Mouse (Mus musculus) spleen, postnatal 14 days (tissue): Measurements from ENCODE around the gene Smtn.

ENCODE experiments used
- DNase-seq, 2 experiments: peaks; one replicate each; pipeline ENCODE4 v3.0.0; 2021 to 2022; ENCODE audit warnings: low spot score in 2 of 2

Smtn gene

DNA sequence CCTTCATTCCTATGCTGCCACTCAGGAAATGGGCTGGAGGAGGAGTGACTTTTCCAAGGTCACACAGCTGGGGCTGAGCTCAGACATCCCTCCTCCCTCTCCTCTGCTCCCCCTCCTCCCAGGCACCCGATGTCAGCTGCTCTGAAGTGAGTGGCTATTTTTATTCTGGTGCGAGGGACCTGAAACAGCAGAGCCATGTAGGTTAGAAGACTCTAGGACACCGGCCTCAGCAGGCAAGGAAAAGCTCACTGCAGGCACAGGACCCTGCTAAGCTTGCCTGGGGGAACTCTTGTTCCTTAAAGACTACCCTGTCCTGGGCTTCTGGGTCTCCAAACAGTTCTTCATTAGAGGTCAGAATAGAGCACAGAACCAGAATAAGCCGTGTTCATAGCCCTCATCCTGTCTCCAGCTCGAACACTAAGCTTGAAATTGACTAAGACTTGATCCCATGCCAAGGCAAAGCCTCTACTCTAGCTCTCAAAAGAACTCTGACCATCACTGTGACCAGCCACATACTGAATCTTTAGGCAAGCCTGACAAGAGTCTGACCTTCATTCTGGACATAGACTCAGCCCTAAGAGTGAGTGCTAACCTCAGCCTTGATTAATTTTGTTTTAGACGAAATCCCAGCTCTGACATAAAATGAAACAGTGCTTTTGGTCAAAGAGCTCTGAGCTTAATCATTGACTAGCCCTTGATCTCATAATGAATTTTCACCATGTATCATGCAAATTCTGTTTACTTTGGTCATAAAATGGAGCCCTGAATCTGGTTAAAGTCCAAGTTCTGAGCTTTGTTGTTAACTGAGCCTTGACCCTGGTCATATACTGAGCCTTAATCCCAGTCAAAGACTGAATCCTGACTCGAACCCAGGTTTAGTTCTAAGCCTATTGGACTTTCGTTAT is 31.0 kb downstream of the Smtn start:
- no peak for DNase-seq

DNA sequence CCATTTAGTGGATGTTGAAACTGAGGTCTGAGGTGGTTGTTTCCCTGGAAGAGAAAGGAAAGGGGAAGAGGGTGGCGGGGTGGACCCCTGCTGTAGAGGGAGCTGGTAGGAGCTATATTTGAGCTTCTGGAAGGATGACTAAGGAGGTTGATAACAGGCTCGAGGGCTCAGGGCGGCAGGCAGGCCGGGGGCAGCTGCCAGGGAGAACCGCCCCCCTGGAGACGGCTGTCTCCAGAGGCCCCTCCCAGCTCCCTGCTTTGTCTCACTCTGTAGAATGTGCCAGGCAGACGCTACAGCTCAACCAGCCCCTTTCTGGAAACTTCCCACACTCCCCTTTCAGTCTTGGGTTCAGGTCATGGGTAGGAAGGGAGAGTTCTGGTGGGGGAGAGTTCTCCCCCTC is 32.2 kb downstream of the Smtn start:
- no peak for DNase-seq

DNA sequence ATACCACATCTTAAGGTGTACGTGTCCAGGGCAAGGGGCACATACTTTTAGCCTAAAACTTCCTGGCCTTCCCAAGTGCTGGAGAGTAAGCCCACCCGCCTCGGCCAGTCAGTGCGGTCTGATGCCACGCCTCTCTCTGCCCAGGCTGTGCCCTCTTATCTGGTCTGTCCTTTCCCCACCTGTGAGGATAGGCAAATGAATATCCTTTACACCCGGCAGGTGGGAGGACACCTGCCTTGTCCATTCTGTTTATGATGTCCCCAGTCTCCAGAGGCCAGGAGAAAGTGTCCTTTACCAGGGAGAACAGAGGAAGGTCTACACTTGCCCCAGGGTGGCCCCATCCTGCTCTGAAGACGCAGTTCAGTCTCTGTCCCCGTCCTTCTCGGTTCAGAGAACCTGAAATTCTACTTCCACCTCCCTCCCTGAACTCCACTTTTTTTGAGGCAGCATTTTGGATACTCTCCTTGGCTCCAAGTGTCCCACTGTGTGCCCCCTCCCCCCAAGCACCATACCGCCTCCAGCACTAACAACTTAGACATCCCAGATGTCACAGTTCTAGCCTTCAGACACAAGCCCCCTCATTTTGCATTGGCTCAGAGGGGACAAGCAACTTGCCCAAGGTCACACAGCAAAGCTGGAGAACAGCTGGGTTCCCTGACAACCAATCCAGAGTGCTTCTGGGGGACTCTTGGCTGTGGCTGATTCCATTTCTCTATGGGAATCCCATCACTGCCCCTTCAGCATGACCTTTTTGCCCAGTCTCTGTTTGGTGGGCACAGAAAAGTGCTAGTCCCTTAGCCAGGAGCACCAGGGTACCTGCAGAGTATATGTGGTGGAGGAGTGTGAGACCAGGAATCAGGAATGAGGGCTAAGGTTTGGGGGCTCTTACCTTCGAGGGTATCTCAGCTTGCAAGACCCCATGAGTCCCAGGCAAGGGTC is 36.4 kb downstream of the Smtn start:
- no peak for DNase-seq

DNA sequence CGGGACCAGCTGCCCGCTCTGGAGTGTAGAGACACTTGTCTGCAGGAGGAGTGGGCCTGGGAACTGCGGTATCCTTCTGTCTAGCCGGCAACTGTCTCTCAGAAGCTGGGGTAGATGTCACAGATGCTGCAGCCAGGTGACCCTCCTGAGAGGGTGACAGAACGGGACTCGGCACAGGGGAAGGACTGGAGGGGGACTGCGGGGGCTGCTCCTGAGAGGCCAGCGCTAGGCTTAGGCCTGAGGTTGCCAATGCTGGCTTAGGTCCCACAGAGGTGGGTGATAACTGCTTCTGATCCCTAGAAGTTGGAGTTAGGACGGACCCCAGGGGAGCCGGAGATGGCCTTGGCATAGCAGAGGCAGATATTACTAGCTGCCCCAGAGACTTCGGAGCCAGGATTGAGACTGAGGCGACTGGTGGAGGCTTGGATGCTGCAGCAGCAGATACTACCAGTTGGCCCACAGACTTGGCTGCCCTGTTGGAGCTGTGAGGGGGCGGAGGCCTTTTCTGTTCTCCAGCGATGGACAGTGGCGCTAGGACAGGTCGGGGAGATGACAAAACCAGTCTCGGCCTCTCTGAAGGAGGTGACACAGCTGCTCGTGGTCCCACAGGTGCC is 37.8 kb downstream of the Smtn start:
- no peak for DNase-seq

DNA sequence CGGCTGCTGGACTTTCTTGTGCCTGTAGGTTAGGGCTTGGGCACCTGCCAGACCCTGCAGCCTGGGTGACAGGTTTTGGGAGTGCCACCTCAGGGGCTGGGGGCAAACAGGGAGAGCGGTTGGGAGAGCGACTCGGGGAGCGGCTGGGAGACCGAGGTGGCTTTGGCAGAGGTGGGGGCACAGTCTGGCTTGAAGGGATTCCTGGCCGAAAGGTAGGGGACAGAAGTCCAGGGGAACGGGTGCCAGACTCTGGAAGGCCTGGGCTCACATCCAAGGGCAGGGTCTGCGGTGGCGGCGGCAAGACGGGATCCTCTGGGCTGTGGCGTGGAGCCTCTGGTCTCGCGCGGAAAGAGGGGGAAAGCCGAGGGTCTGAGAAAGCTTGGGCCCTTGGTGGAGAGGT is 38.4 kb downstream of the Smtn start:
- DNase-seq = no peak

DNA sequence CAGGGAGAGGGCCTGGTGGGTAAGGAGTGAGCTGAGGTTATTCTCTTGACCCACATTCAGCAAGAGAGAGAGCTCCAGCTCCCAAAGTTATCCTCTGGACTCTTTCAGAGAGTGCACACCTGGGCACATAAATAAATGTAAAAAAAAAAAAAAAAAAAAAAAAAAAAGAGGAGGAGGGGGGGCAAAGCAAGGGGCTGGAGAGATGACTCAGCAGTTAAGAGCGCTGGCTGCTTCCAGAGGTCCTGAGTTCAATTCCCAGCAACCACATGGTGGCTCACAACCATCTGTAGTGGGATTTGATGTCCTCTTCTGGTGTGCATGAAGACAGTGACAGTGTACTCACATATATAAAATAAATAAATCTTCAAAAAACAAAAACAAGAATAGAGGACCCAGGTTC is 43.1 kb downstream of the Smtn start:
- DNase-seq = no peak

DNA sequence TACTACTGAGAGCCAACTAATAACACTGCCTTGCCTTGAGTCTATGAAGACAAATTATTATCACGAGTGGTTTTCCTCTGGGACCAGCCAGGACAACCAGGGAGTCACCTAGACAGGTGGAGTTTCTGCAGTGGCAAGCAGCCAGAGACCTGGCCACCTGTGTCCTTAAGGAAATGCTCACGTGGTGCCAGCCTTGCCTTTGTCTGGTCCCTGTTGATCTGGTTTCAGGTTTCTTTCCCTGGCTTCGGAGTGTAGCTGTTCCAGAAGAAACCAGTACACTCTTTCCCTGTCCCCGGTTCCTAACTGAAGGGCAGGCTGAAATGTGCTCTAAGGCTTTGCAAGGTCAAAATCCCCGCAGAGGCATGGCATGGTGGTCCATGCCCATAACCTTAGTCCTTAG is 43.7 kb downstream of the Smtn start:
- DNase-seq = no peak

DNA sequence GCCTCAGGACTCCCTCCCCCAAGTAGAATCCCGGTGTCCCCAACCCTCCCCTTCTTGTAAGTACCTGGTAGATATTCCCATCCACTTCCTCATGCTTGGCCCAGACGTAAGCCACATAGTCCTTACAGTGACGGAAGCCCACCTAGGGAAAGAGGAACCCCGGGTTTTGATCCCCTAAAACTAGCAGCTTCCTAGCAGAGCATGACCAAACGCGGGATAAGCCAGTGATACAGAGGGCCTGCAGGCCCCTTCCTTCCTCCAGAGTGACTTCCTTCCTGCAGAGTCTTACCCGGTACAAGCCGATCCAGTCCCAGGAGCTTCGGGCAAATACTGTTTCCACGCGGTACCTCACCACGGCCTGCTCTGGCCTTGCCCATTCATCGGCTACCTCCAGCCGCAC is 44.9 kb downstream of the Smtn start:
- DNase-seq = no peak

DNA sequence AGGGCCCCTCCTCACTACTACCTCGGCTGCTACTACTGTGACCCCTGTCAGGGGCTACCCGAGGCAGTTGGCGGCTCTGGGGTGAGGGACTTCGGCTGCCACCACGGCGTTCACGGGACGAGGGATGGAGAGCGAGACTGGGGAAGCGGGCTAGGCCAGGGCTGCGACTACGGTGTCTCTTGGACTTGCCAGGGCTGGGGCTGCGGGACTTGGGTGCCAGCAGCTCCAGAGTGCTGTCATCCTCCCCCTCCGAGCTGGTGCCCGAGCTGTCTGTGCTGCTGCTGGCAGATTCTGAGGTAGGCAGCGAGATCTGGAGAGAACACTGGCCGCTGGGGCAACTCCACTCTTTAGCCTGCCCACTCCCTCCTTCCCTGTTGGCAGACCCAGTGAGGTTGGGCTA is 45.6 kb downstream of the Smtn start:
- DNase-seq = no peak

DNA sequence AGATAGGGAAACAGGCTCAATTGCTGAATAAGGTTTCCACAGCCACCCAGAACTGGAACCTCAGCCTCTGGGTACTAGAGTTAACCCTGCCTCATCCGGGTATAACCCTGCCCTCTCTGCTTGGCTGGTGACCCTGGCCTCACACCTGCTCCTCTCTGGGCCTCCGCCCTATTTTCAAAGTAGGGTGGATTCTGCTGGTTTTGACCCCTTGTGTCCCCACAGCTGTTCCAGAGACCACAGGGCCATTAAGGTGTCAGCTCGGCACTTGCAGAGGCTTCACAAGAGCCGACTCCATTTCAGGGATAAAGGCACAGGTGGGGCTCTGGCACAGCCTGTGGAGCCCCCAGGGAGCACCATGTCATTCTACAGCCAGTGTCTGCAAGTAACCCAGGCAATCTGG is 47.7 kb downstream of the Smtn start:
- no peak for DNase-seq

DNA sequence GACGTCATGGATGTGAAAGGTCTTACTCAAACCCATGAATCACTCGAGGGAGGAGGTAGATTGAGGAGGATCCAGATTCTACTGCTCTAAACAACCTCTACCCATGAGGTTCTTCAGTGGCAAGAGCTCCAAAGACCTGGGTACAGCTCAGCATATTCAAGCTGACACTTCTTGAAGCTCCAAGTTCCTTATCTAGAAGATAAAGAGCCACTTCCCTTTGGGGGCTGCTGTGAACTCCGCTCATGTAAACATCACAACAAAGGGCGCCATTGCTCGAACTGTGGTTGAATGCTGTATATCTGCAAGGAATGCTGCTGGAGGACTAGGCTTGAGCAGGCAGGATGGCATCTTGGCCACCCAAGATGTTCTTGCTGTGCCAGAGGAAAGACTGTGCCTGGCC is 51.4 kb downstream of the Smtn start:
- DNase-seq = no peak

DNA sequence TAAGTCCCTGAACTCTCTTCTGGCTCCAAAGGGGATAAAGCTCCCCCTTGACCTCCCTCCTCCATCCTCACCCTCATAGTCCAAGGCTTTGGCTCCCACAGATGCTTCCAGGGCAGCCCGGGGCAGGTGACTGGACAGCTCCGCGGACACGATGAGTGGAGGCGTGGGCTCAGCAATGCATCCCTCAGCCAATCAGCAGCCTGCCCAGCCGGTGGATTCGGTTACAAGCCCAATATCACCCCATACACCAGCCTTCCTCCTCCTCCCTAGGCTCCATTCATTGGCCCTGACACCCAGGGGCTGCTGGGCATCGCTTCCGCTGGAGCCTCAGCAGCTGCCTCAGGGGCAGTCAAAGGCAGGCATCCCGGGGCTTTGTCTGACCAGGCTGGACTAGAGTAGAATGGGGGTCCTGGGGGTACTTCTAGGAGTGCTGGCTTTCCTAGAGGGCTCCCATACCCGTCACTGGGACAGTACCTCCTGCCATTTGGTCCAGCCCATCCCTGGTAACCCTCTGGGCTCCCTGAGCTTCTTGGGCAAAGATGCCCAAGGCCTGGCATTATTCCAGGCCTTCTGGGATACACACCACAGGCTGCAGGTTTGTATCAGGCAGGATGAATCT is 52.4 kb downstream of the Smtn start, which contains the start of gene Pla2g3:
TSS of gene Pla2g3 (plus strand) at position 333 of the 619 bp plus-strand sequence.
- DNase-seq = no peak

DNA sequence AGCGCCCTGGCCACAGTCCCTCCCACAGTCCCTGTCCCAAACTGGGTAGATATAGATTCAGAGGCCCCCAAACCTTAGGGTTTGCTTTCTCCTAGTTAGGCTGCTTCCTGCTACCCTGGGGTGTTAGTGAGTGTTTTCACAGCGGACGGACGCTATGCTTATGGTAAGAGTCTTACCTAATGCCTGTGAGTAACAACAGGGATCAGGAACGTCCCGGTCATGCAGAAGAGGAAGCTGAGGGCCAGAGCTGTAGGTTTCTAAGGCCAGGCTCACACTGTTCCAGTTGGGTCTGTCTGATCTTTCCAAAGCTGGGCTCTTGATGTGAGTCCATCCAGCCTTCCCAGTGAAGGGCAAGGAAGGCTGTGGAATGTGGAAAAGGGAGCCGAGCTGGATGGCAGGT is 54.1 kb downstream of the Smtn start:
- no peak for DNase-seq

DNA sequence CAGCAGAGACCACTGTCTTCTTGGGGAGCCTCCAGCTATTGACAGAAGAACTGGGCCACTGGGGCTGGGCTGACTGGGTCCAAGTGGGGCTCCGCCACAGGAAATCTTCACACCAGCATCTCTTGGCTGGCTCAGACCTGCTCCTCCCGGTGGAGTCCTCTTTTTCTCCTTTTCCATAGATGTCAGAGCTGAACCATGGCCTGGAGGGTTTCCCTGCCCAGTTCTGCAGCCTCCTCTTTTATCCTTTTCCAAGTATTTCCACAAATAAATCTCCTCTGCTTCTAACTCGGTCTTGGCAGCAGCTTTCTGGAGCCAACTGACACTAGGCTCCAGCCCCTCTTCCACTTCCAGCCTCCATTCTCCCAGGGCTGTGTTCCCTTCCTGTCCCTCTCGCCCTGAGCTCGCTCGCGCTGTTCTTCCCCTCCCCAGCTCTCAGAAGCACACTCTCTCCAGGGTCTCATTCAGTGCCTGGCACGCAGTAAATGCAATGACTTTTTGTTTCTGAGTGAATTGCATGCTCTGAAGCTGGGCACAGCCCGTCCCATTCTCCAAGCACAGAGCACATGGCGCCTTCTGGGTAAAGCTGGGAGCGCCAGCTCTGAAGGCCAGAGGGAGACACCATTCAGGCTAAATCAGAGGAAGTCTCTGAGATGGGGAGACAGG is 56.3 kb downstream of the Smtn start:
- DNase-seq = no peak

DNA sequence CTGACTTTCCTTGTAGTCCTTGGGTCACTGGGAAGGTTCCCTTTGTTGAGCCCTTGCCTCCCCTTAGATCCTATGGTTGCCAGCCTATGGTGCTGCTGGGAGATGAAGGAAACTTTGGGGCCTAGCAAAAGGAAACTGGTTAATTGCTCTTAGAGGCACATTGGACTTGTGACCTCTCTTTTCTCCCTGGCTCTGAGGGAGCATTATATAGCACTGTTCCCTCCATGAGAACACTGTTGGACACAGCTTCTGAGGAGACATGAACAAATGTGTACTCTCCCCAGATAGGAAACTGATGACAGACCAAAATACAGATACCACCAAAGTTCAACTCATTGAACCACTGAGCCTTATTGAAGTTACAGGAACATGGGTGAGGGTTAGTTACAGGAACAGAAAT is 64.9 kb downstream of the Smtn start:
- DNase-seq = no peak

DNA sequence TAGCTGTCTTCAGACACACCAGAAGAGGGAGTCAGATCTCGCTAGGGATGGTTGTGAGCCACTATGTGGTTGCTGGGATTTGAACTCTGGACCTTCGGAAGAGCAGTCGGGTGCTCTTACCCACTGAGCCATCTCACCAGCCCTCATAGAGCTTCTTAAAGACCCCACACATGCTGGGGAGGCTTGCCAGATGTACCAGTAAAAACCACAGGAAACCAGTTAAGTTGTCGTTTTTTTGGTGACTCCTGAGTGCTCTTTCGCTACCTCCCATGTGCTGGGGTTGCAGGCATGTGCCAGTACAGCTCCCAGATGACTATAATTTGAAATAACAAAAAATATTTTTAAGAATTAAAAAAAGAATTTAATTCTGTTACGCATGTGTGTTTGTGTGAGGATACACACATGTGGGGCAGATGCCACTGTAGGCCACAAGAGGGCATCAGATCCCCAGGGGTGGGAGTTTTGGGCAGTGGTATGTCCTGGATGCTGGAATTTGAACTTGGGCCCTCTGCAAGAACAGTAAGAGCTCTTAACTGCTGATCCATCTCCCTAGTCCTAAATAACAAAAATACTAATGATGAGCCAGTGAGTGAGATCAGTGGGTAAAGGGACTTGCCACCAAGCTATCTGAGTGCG is 65.8 kb downstream of the Smtn start:
- DNase-seq = no peak

DNA sequence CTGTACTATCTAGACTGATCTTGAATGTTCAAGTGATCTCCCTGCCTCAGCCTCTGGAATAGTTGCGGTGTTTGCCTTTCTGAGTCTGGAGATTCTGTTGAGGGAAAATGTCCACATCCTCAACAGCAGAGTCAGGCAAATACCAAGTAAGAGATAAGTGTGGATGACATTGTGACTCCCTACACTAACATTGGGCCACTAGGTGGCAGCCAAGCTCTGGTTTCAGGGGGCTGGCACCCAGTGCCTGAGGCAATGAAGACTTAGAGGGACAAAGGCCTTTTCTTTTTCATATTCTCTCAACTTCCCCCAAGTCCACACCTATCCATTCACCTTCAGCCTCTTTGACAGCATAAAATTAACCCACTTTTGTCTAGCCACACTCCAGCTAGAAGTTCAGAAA is 67.9 kb downstream of the Smtn start:
- peak; percentile 46 to 73 for DNase-seq

DNA sequence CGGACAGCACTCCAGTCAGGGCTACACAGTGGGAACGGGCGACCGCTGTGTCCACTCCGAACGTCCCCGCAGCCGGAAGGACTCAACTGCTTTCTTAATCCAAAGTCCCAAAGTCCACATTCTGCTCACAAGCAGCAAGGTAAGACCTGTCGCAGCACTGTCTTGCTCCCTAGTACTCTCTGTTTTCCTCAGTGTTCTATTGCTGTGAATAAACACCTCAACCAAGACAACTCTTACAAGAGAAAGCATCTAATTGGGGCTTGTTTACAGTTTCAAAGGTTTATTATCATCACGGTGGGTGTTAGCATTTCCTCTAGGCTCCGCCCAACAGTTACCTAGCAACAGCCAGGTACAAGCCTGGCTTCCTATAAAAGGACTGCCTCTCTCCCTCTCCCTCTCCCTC is 69.0 kb downstream of the Smtn start:
- DNase-seq = no peak
